Mouse (Mus musculus) neutrophil, adult 59 days (primary cell): ENCODE measurements around the gene Kcnh1. TPM values are rescaled to one million over a fixed set of nuclear protein-coding genes. Genes with fewer than 3 reads are reported as not detected.

Experiments used
- total RNA-seq, 2 experiments: library from RNA; stranded (reverse); gene quantifications; 1 replicate in 1 of 2; 2 replicates in 1 of 2; pipeline ENCODE4 v1.2.4; 2023

Gene Kcnh1
- total RNA-seq, result not detected

GRCm38 (mm10) chr1:192190508-192191321 lies at the start of gene Kcnh1:
Gene Kcnh1 (plus strand): TSS chr1:192190774.

Other genes starting within 250 kb of the Kcnh1 start
- gene Rd3, start 213.4 kb upstream of the Kcnh1 start, total RNA-seq, result under 1 TPM; 0.75 to 0.95 TPM
- 10 to 100 TPM; 10.2 to 18.2 TPM for gene Traf5, start 98.2 kb upstream of the Kcnh1 start, total RNA-seq
- 10 to 100 TPM; 16.4 to 18.1 TPM for gene Rcor3, start 52.7 kb upstream of the Kcnh1 start, total RNA-seq